Mouse (Mus musculus) heart, postnatal 0 days (tissue): Measurements from ENCODE around the gene Slc44a5.

Source experiments
- CTCF ChIP-seq: IDR thresholded peaks from 2 replicates; pipeline ENCODE4 v1.5.1; 2016; ENCODE audit warnings: antibody characterized with exemption, control low read depth, low read depth
- EP300 ChIP-seq: IDR thresholded peaks from 2 replicates; pipeline ENCODE4 v1.6.1; 2016; ENCODE audit warnings: antibody characterized with exemption, low read depth

DNA sequence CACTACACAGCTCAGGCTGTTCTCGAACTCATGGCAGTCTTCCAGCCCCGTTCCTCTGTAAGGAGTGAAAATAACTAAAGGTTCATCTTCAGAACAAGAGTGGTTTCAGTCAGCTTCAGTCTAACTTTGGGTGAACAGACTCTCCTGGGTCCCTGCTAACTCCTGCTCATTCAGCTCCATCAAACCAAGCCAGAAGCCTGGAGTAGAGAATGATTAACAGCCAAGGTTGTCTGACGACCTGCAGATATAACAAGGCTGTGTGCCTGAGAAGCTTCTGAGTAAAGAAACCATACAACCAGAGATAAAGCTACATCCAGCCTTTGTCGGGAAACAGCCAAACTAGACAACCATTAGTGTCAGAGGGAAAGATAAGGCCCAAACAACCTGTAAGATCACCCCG, 5.8 kb upstream of the Slc44a5 start:
- TF ChIP-seq CTCF: no peak
- TF ChIP-seq EP300: no peak
